Mouse (Mus musculus) forebrain, embryonic 15.5 days (tissue): ENCODE data around the gene Kif1bp. TPM values are rescaled to one million over a fixed set of nuclear protein-coding genes. Genes with fewer than 3 reads are reported as not detected.
"Not testable (repeated sequence)": the region's sequence is repeated elsewhere in the genome, so short reads cannot be mapped to it uniquely, and the experiment has no call there.

Experiments used
- ATAC-seq: fragments of 200-750 bp; cut with Nextera tagmentation; replicated peaks from 2 replicates; pipeline ENCODE4 v1.8.0; 2017; ENCODE audit warnings: mild to moderate bottlenecking, moderate TSS enrichment, moderate library complexity
- H3K27ac ChIP-seq: fragments of 300-500 bp; sonication (generic); replicated peaks from 2 replicates; pipeline ENCODE4 v1.5.1; 2015; ENCODE audit warnings: mild to moderate bottlenecking, inconsistent platforms
- H3K27me3 ChIP-seq: fragments of 300-500 bp; sonication (generic); 2 replicates; pipeline ENCODE4 v1.6.1; 2015; ENCODE audit warnings: inconsistent platforms
- H3K36me3 ChIP-seq: fragments of 300-500 bp; sonication (generic); 2 replicates; pipeline ENCODE4 v1.6.1; 2015; ENCODE audit warnings: mild to moderate bottlenecking, inconsistent platforms
- H3K4me1 ChIP-seq: fragments of 300-500 bp; sonication (generic); 2 replicates; pipeline ENCODE4 v1.6.1; 2015; ENCODE audit warnings: inconsistent platforms
- H3K4me2 ChIP-seq: fragments of 300-500 bp; sonication (generic); replicated peaks from 2 replicates; pipeline ENCODE4 v1.6.1; 2015; ENCODE audit warnings: mild to moderate bottlenecking, inconsistent platforms
- H3K4me3 ChIP-seq: fragments of 300-500 bp; sonication (generic); 2 replicates; pipeline ENCODE4 v1.5.1; 2015; ENCODE audit warnings: mild to moderate bottlenecking, inconsistent platforms
- H3K9ac ChIP-seq: fragments of 300-500 bp; sonication (generic); replicated peaks from 2 replicates; pipeline ENCODE4 v1.6.1; 2015; ENCODE audit warnings: mild to moderate bottlenecking, inconsistent platforms
- H3K9me3 ChIP-seq: fragments of 300-500 bp; sonication (generic); 2 replicates; pipeline ENCODE4 v1.6.1; 2016; ENCODE audit warnings: inconsistent platforms
- WGBS: fragments of 180-500 bp; shearing (Covaris S2); methylation state at CpG from one replicate; pipeline ENCODE4 v1.1.7; 2015; ENCODE audit warnings: mixed read lengths; 5-methylcytosine and 5-hydroxymethylcytosine counted together
- polyA plus RNA-seq: library from polyadenylated mRNA; unstranded; fragments of >200 nt; fragmentation: Nextera tagmentation; extraction: Ambion mirVana; gene quantifications from 2 replicates; pipeline ENCODE4 v1.2.1, GENCODE M21; 2015

The Kif1bp gene
- polyA plus RNA-seq, 1 experiment from 2014 or later: 76.0 TPM

- 90% methylated on average over 1 of the region's 1 CpGs for WGBS
Measured at GRCm38 (mm10) chr10:62583245-62583644, 5.0 kb upstream of the Kif1bp start.

DNA sequence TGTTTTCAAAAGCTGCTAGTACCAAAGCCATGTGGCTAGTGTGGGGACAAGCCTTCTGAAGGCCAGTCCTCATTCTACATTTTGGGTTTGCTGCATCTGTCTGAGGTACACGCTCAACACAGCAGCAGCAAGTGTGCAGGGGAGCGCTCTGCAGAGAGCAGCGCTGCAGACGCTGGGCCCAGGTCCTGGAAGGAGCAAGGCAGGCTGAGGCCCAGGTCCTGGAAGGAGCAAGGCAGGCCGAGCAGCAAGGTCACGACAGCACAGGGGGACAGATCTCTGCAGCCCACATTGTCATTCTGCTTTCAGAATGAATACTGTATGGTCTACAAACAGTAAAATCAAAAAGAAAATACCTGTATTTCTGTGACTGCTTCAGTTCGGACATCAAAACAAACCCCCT is 4.4 kb upstream of the Kif1bp start:
- H3K27me3 ChIP-seq: no peaks in the 10 kb centered on the region
- ATAC-seq: no peak
- no peak overlapping the region for H3K27ac ChIP-seq
- WGBS: 86% methylated on average over 7 of the region's 7 CpGs
- H3K4me2 ChIP-seq: no peak overlapping the region
- H3K9me3 ChIP-seq: no peaks in the 10 kb centered on the region
- H3K4me3 ChIP-seq: no peak overlapping the region
- no peak overlapping the region for H3K9ac ChIP-seq
- H3K36me3 ChIP-seq: peaks cover 74% of the 10 kb centered on the region
- H3K4me1 ChIP-seq: peaks cover 5% of the 10 kb centered on the region

More at GRCm38 (mm10) chr10:62583245-62583644, 5.0 kb upstream of the Kif1bp start:
- Histone ChIP-seq H3K4me2 (no peak overlapping the region), H3K27me3 (no peaks in the 10 kb centered on the region), H3K36me3 (peaks cover 79% of the 10 kb centered on the region), H3K27ac (no peak overlapping the region), H3K9me3 (no peaks in the 10 kb centered on the region), H3K9ac (no peak overlapping the region), H3K4me3 (no peak overlapping the region), H3K4me1 (peaks cover 4% of the 10 kb centered on the region; the same call in 1 of the 2 replicates)
- ATAC-seq: no peak

DNA sequence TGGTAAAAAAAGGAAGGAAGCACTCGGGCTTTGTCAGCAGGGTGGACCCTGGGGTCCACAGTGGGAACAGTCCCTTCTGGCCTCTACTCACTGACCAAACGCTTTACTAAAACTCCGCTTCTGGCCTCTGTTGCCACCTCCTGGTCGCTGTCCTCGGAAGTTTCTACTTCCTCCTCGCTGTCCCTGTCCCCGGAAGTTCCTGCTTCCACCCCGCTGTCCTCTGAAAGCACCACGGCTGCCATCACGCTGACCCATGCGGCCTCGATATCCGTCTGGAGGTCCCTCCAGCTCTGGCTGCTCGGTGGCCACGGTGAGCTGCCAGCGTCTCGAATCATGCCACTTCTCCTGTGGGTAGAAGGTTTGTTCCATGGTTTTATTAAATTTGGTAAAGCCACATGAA is 4.0 kb upstream of the Kif1bp start:
- Histone ChIP-seq H3K27ac (no peak overlapping the region), H3K36me3 (peaks cover 69% of the 10 kb centered on the region), H3K9ac (no peak overlapping the region), H3K4me3 (no peak overlapping the region), H3K4me2 (no peak overlapping the region), H3K27me3 (no peaks in the 10 kb centered on the region), H3K4me1 (peaks cover 10% of the 10 kb centered on the region), H3K9me3 (no peaks in the 10 kb centered on the region)
- no peak for ATAC-seq
- WGBS: 92% methylated on average over 17 of the region's 17 CpGs

GRCm38 (mm10) chr10:62579129-62579528 is 872 bp upstream of the Kif1bp start:
- Histone ChIP-seq H3K4me3 (peak overlapping the region; percentile 95; the same call in 1 of the 2 replicates), H3K4me1 (peaks cover 25% of the 10 kb centered on the region), H3K36me3 (peaks cover 57% of the 10 kb centered on the region)
- H3K9me3 ChIP-seq, H3K4me2 ChIP-seq, H3K27me3 ChIP-seq, ATAC-seq, H3K27ac ChIP-seq, H3K9ac ChIP-seq: not testable (repeated sequence)
- WGBS: 78% methylated on average over 12 of the region's 13 CpGs

DNA sequence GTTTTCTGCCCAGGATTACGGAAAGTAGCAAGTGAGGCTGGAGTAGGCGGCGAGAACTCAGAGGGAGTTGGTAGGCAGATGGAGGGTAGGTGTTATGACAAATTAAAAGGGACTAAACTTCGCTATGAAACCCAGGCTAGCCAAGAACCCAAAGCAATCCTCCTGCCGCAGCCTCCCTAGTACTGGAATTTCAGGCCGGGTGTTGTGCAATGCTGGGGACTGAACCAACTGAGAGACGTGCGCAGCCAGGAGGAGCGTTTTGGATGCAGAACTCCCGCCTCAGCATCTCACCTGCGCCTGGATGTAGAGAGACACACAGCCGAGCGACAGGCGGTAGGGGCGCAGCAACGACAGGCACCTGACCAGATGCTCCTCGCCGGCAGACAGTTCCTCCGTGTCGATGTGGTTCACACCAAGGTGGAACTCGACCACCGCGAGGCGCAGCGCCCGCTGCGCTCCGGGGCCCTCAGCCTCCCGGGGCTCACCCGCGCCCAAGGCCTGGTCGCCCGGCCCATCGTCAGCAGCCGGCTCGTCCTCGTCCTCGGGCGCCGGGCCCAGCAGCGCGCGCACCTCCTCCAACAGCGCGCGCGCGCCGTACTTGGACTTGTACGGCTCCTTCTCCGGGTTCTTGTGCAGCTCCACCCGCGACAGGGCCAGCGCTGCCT is 452 bp downstream of the Kif1bp start:
- peak overlapping the region; percentile 85 for H3K9ac ChIP-seq
- H3K4me1 ChIP-seq: peaks cover 25% of the 10 kb centered on the region
- H3K4me3 ChIP-seq: peak overlapping the region; percentile 95
- peak overlapping the region; percentile 96 for H3K4me2 ChIP-seq
- WGBS: 1% methylated on average over 54 of the region's 54 CpGs
- peak overlapping the region; percentile 86 for H3K27ac ChIP-seq
- no peaks in the 10 kb centered on the region for H3K27me3 ChIP-seq
- peaks cover 54% of the 10 kb centered on the region for H3K36me3 ChIP-seq
- no peaks in the 10 kb centered on the region for H3K9me3 ChIP-seq
- ATAC-seq: peak; percentile 86

GRCm38 (mm10) chr10:62575001-62575400 is 3.3 kb downstream of the Kif1bp start:
- H3K4me1 ChIP-seq: peaks cover 25% of the 10 kb centered on the region
- H3K4me2 ChIP-seq: no peak overlapping the region
- 93% methylated on average over 13 of the region's 13 CpGs for WGBS
- H3K4me3 ChIP-seq: no peak overlapping the region
- H3K9ac ChIP-seq: no peak overlapping the region
- H3K9me3 ChIP-seq: no peaks in the 10 kb centered on the region
- H3K27ac ChIP-seq: no peak overlapping the region
- peaks cover 48% of the 10 kb centered on the region for H3K36me3 ChIP-seq
- ATAC-seq: no peak
- no peaks in the 10 kb centered on the region for H3K27me3 ChIP-seq

GRCm38 (mm10) chr10:62570126-62570871 is 8.0 kb downstream of the Kif1bp start:
- 93% methylated on average over 7 of the region's 7 CpGs for WGBS

DNA sequence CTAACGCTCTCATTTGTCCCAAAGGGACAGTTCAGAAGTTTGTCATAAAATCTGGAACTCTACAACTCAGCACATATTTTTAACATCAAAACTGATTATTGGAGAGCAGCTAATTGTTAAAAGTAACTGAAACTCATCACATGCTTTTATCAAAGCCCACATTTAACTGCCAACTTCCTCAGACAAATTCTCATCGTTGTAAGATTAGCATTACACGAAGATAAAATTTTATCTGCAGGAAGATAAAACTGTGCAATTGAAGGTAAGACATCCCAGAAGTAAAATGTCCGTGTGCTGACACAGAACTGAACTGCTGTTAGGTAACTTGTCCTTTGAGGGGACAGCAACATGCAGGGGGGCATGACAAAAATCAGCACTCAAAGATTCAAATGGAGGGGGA is 9.4 kb downstream of the Kif1bp start:
- H3K27me3 ChIP-seq: no peaks in the 10 kb centered on the region
- no peak overlapping the region for H3K4me2 ChIP-seq
- ATAC-seq: no peak
- no peaks in the 10 kb centered on the region for H3K9me3 ChIP-seq
- no peak overlapping the region for H3K4me3 ChIP-seq
- no peak overlapping the region for H3K9ac ChIP-seq
- H3K4me1 ChIP-seq: no peaks in the 10 kb centered on the region
- H3K27ac ChIP-seq: no peak overlapping the region
- H3K36me3 ChIP-seq: peaks cover 83% of the 10 kb centered on the region
- 92% methylated on average over 4 of the region's 4 CpGs for WGBS

More at GRCm38 (mm10) chr10:62570126-62570871, 8.0 kb downstream of the Kif1bp start:
- no peaks in the 10 kb centered on the region for H3K27me3 ChIP-seq
- H3K9me3 ChIP-seq: no peaks in the 10 kb centered on the region
- H3K9ac ChIP-seq: no peak overlapping the region
- ATAC-seq: no peak
- H3K36me3 ChIP-seq: peaks cover 83% of the 10 kb centered on the region
- H3K4me3 ChIP-seq: no peak overlapping the region
- no peaks in the 10 kb centered on the region for H3K4me1 ChIP-seq
- no peak overlapping the region for H3K4me2 ChIP-seq
- no peak overlapping the region for H3K27ac ChIP-seq

DNA sequence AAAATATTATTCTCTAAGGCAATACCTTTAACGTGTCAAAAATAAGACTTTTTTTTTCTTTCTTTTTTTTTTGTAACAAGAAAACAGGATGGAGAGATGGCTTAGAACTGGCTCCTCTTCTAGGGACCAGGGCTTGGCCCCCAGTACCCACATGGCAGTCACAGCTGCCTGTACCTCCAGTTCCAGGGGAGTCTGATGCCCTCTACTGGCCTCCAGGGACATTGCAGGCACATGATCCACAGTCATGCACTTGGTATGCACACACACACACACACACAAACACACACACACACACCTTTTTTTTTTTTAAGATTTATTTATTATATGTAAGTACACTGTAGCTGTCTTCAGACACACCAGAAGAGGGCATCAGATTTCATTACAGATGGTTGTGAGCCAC is 20.5 kb downstream of the Kif1bp start:
- no peak overlapping the region for H3K4me2 ChIP-seq
- H3K27me3 ChIP-seq: no peaks in the 10 kb centered on the region
- 87% methylated on average over 1 of the region's 1 CpGs for WGBS
- no peak for ATAC-seq
- H3K27ac ChIP-seq: no peak overlapping the region
- no peaks in the 10 kb centered on the region for H3K9me3 ChIP-seq
- H3K36me3 ChIP-seq: peaks cover 52% of the 10 kb centered on the region
- H3K4me3 ChIP-seq: no peak overlapping the region
- no peaks in the 10 kb centered on the region for H3K4me1 ChIP-seq
- no peak overlapping the region for H3K9ac ChIP-seq

DNA sequence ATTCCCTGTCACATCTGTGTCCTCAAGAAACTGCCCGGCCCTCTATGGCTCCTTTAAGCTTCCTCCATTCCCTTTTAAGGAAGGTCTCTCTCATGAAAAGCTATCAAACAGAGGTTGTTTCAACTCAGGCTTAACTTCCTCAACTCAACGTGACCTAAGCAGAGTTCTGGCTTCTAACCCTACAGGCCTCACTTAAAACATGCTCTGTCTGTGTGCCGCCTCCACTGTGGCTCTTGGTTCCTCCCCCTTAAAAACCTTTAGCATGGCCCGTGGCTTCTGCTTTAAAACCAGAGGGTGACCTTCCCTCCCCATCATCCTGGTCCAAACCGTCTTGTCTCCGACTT is 21.7 kb downstream of the Kif1bp start:
- no peak overlapping the region for H3K9ac ChIP-seq
- no peaks in the 10 kb centered on the region for H3K27me3 ChIP-seq
- no peaks in the 10 kb centered on the region for H3K4me1 ChIP-seq
- peaks cover 40% of the 10 kb centered on the region for H3K36me3 ChIP-seq
- H3K9me3 ChIP-seq: no peaks in the 10 kb centered on the region
- H3K27ac ChIP-seq: no peak overlapping the region
- H3K4me2 ChIP-seq: no peak overlapping the region
- H3K4me3 ChIP-seq: no peak overlapping the region
- ATAC-seq: no peak
- 89% methylated on average over 6 of the region's 6 CpGs for WGBS

GRCm38 (mm10) chr10:62555705-62556557 is 22.3 kb downstream of the Kif1bp start:
- ATAC-seq: no peak
- Histone ChIP-seq H3K9ac (no peak overlapping the region), H3K36me3 (peaks cover 37% of the 10 kb centered on the region), H3K4me3 (no peak overlapping the region), H3K4me2 (no peak overlapping the region), H3K9me3 (no peaks in the 10 kb centered on the region), H3K4me1 (no peaks in the 10 kb centered on the region), H3K27me3 (no peaks in the 10 kb centered on the region), H3K27ac (no peak overlapping the region)
- WGBS: 79% methylated on average over 11 of the region's 11 CpGs

DNA sequence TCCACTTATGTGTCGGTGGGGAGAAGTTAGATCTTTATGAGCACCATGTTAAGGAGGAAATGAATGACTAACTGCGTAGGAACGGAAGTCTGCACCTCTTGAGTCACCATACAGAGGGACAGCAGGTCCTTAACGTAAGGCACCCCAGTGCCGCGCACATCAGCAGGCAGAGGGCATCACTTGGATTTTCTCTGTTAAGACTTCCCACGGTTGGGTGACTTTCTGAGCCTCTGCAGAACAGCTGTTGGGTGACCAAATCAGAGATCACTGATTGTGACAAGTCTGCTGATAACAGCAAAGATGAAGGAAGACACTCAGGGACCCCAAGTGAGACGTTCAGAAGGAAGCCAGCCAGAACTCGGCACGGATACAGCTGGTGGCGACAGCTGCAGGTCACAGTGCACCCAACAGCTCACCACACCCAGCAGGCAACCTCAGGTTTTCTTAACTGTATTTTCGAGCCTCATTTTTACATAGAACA is 24.6 kb downstream of the Kif1bp start:
- no peaks in the 10 kb centered on the region for H3K4me1 ChIP-seq
- no peak overlapping the region for H3K27ac ChIP-seq
- no peak overlapping the region for H3K4me3 ChIP-seq
- no peaks in the 10 kb centered on the region for H3K27me3 ChIP-seq
- no peaks in the 10 kb centered on the region for H3K9me3 ChIP-seq
- H3K4me2 ChIP-seq: no peak overlapping the region
- peaks cover 15% of the 10 kb centered on the region for H3K36me3 ChIP-seq
- ATAC-seq: no peak
- WGBS: 90% methylated on average over 12 of the region's 12 CpGs
- no peak overlapping the region for H3K9ac ChIP-seq
